Mouse (Mus musculus): ENCODE measurements around the gene Pax3.

GRCm38 (mm10) chr1:78218057-78218780 is 21.3 kb upstream of the Pax3 start:
- TF ChIP-seq CTCF (IDR thresholded peaks at IDR 0.05; ENCODE audit: insufficient read depth, low read depth, low read length) (no peak), POLR2A (IDR thresholded peaks at IDR 0.05; ENCODE audit: insufficient read depth, low read depth, low read length) (no peak)

Data from olfactory bulb, adult 2 months (tissue).